Mouse (Mus musculus) spleen, adult 2 months (tissue): ENCODE data around the gene Hivep3.

Source experiments
- CTCF ChIP-seq: fragments of 200-500 bp; IDR thresholded peaks from 2 replicates; pipeline ENCODE4 v1.5.1; 2011; ENCODE audit warnings: mild to moderate bottlenecking, inconsistent platforms; ENCODE audit not compliant: insufficient read depth, insufficient read length, insufficient replicate concordance; ENCODE audit errors: extremely low read depth
- POLR2A ChIP-seq: fragments of 200-500 bp; IDR thresholded peaks from 2 replicates; pipeline ENCODE4 v1.6.1; 2011; ENCODE audit warnings: low read depth, low read length, inconsistent platforms

- TF ChIP-seq CTCF (no peak), POLR2A (no peak)
Measured at GRCm38 (mm10) chr4:119886621-119887020, 153.0 kb downstream of the Hivep3 start.
